In the genomic region with DNA sequence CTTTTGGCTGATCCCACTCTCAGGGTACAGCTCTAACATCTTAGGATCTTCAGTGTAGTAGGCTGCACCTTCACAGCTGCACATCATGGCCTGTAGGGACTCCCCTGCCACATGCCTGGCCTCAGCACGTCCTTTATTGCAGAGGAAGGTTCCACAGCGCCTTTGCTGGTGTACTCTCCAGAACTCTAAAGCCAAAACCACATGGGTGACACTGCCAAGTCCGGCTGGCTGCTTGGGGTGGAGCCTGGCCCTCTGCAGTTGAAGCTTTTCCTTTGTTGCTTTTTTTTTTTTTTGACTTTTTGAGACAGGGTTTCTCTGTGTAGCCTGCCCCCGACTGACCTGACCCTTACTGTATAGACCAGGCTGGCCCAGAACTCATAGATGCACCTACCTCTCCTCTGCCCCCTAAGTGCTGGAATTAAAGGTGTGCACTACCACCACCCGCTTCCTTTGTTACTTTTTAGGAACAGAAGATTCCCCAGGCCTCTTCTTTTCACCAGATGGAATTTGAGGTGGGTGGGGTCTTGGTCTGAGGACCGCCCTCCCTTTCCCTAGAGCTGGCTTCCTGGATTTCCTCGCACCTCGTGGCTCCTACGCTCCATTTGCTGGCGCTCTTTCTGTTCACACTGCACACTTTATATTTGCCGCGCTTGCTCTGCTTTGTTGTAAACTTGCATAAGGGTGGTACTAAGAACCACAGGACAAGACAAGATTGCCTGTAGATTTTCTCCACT, we compare ENCODE assay signal across 20 mouse cellular contexts. TPM values are rescaled to one million over a fixed set of nuclear protein-coding genes. Genes with fewer than 3 reads are reported as not detected.
A peak's percentile ranks its signal among the peaks of the same experiment; 100 is the strongest.
DNase-seq lines count a peak whose midpoint lies in the region; ATAC-seq and TF ChIP-seq lines count a peak whose summit lies in the region.
"Had no signal": no experiment of that assay in that cellular context is flagged by ENCODE, and none has a peak within 500 bp of the region (broad histone marks: within the 10 kb centered on the region; RNA-seq: fewer than 3 reads in every experiment).

No protein-coding gene starts in this region.

- DNase-seq in gastrocnemius, adult 2 months, result peak; percentile 48
- DNase-seq in gastrocnemius, adult 8-10 months (ENCODE audit: low spot score in 2 of 2), result no peak
- DNase-seq in ZHBTc4 (ENCODE audit: low read depth, low spot score), result peak; percentile 86
- no peak for DNase-seq in retina, embryonic 14.5 days (ENCODE audit: low spot score)
- no peak for DNase-seq in right cerebral cortex, adult 2 months (ENCODE audit: low spot score in 2 of 2)
- DNase-seq: cerebellum, postnatal 10 days; liver, embryonic 13.5 days; spleen, adult 18-20 months; thymus, adult 2 months had no signal

- H3K36me3 ChIP-seq in E14TG2a.4 (ENCODE audit: insufficient read depth, low read length), result peaks cover 51% of the 10 kb centered on the region

- no peaks in the 10 kb centered on the region for H3K9me3 ChIP-seq in E14TG2a.4 (ENCODE audit: low read length)
- H3K9me3 ChIP-seq: forebrain, embryonic 12.5 days; intestine, embryonic 15.5 days; limb, embryonic 12.5 days; liver, embryonic 13.5 days; lung, embryonic 15.5 days; stomach, embryonic 15.5 days had no signal

- no peak overlapping the region; the same call in 1 of the 2 replicates for H3K27ac ChIP-seq in gastrocnemius, adult 2 months
- H3K27ac ChIP-seq: forebrain, embryonic 12.5 days; hindbrain, embryonic 14.5 days; intestine, embryonic 15.5 days; kidney, postnatal 0 days; layer of hippocampus, adult 2 months; limb, embryonic 12.5 days; liver, embryonic 13.5 days; lung, embryonic 15.5 days; stomach, embryonic 15.5 days had no signal

- peaks cover 81% of the 10 kb centered on the region for H3K4me1 ChIP-seq in E14TG2a.4 (replicated peaks; ENCODE audit: low read depth, low read length)
- H3K4me1 ChIP-seq: forebrain, embryonic 12.5 days; intestine, embryonic 15.5 days; limb, embryonic 12.5 days; lung, embryonic 15.5 days; stomach, embryonic 15.5 days had no signal

- intact Hi-C loops in gastrocnemius, adult 2 months (cut with DNase I), result no loop called here

- no peak for TF ChIP-seq CTCF in gastrocnemius, adult 2 months (IDR thresholded peaks at IDR 0.05)
- no peak for TF ChIP-seq CTCF in E14TG2a.4 (conservative IDR thresholded peaks at IDR 0.05; ENCODE audit: low read length)

- ATAC-seq in hematopoietic stem cell, adult 5-6 weeks (replicated peaks in 1 of 2; ENCODE audit: insufficient read depth in 1 of 2, low FRiP score in 2 of 2, low TSS enrichment in 1 of 2, low read depth in 1 of 2, poor library complexity in 2 of 2, severe bottlenecking in 2 of 2), result peak; percentile 71 to 84
- ATAC-seq: intestine, embryonic 15.5 days; midbrain, embryonic 16.5 days had no signal

- no peaks in the 10 kb centered on the region for H3K27me3 ChIP-seq in E14TG2a.4 (ENCODE audit: insufficient read depth, low read length)
- H3K27me3 ChIP-seq: forebrain, embryonic 12.5 days; intestine, embryonic 15.5 days; limb, embryonic 12.5 days; liver, embryonic 13.5 days; lung, embryonic 15.5 days; stomach, embryonic 15.5 days had no signal

- no peak overlapping the region for H3K4me3 ChIP-seq in gastrocnemius, adult 2 months
- peak overlapping the region; percentile 27 for H3K4me3 ChIP-seq in E14TG2a.4 (replicated peaks; ENCODE audit: low read length)
- H3K4me3 ChIP-seq: forebrain, embryonic 12.5 days; intestine, embryonic 15.5 days; layer of hippocampus, adult 2 months; limb, embryonic 12.5 days; liver, embryonic 13.5 days; lung, embryonic 15.5 days; stomach, embryonic 15.5 days had no signal

RNA-seq across cellular contexts. Expression of gene Dhrs7b, which starts 11.2 kb away (rescaled TPM):
- total RNA-seq in gastrocnemius, adult 2 months (2021), result 10 to 100 TPM; 20.8 to 23.0 TPM
- total RNA-seq in gastrocnemius, adult 8-10 months (2022), result 10 to 100 TPM; 23.9 to 28.1 (median 24.2) TPM
- total RNA-seq in hematopoietic stem cell, adult 5-6 weeks (2017), result 12.1 and 12.6 TPM in 2 replicates

RNA-seq across cellular contexts. Expression of gene Shmt1, which starts 30.1 kb away (rescaled TPM):
- total RNA-seq in gastrocnemius, adult 2 months (2021), result 10 to 100 TPM in 1 of 2 experiments, 1 to 10 TPM in 1; 8.3 to 10.0 TPM
- 10 to 100 TPM; 10.5 to 15.0 (median 12.5) TPM for total RNA-seq in gastrocnemius, adult 8-10 months (2022)
- 66.8 and 93.0 TPM in 2 replicates for total RNA-seq in hematopoietic stem cell, adult 5-6 weeks (2017)

RNA-seq across cellular contexts. Expression of gene Tmem11, which starts 37.4 kb away (rescaled TPM):
- 10 to 100 TPM; 41.4 to 41.6 TPM for total RNA-seq in gastrocnemius, adult 2 months (2021)
- 10 to 100 TPM; 37.2 to 44.1 (median 43.5) TPM for total RNA-seq in gastrocnemius, adult 8-10 months (2022)
- 72.1 and 81.6 TPM in 2 replicates for total RNA-seq in hematopoietic stem cell, adult 5-6 weeks (2017)

Comparison
In these comparisons a context has a peak if more than half of its experiments do, and no peak if none do; other contexts are left out.
1. DNase-seq: peak in gastrocnemius, adult 2 months (single experiment) and ZHBTc4 (single experiment); none in gastrocnemius, adult 8-10 months (0 of 2), retina, embryonic 14.5 days (single experiment) and right cerebral cortex, adult 2 months (0 of 2).